Mouse (Mus musculus) embryo, embryonic 10 days (tissue): ENCODE data around the gene Cplx1.

Source experiments
- DNase-seq: peaks from one replicate; pipeline ENCODE4 v3.0.0-alpha.2; 2015; ENCODE audit warnings: low spot score

The Cplx1 gene

GRCm38 (mm10) chr5:108549489-108550206 is at the start of gene Cplx1:
Cplx1 (minus strand) TSS chr5:108550024.
- peak; percentile 87 for DNase-seq

GRCm38 (mm10) chr5:108581361-108581891 is 31.6 kb upstream of the Cplx1 start:
- no peak for DNase-seq

DNA sequence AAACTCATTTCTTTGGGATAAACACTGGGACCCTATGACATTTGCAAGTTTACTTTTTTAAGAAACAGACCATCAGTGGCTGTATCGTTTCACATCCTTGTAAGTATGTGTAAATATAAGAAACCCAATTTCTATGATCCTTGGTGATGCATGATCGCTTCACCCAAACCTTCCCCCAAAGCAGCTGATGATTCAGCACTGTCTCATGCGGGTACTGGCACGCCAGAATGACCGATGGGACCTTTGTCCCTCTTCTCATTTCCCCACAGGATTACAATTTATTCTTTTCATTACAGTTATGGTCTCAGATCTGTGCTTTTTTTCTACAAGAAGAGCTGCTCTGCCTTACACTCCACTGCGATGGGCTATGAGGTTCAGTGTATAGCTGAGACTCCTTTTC is 23.2 kb upstream of the Cplx1 start:
- no peak for DNase-seq

GRCm38 (mm10) chr5:108570991-108571390 is 21.2 kb upstream of the Cplx1 start:
- DNase-seq: no peak

DNA sequence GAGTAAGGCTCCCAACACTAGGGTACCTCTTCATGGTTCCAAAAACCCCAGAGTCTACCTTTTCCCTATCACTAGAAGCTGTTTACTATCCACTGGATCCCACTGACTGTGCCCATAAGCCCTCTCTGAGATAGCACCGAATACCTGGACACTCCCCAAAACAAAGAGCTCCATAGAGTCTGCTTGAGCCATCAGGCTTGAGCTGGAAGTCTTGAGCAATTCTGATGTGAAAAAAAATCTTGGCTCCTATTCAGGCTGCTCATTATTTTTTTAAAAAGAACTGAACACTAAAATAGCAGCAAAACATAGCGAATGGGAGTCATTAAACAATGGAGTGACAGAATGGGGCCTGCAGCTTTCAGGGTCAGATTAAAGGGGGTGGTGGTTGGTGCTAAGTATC is 17.3 kb upstream of the Cplx1 start:
- no peak for DNase-seq

DNA sequence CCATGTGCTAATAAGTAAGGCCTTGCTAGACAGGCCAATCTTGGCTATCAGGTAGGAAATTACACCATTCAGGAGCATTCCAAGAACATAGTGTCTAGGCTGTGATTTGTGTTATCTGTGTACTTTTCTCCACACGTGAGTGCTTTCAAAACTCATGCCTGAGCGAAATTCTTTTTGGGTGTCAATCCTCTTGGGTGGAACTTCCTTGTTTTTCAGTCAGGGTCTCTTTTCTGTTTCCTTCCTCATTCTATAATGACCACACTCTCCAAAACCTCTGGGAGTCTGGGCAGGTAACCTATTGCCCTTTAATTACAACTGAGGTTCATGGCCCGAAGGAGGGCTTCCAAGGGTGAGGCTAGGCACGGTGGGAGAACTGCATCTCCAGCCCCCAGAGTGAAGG is 16.7 kb upstream of the Cplx1 start:
- DNase-seq: no peak

GRCm38 (mm10) chr5:108565381-108565780 is 15.6 kb upstream of the Cplx1 start:
- DNase-seq: no peak

DNA sequence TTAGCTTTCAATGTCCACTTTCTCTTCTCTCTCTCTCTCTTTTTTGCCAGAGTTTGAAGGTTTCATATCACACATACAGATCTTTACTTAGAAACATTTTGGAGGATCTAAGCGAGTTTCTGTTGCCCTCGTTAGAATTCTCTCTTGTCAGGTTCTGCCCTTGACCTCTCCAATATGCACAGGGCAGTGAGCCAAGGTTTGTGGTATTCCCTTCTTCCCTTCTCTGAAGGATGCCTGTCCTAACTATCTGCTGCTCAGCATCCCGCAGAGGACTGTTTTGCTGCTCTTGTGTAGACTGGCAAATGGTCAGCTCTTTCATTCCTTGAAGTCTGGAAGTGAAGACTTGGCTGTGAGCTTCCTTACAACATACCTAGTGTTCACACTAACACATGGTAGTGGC is 14.5 kb upstream of the Cplx1 start:
- no peak for DNase-seq

- DNase-seq: no peak
These were observed 12.7 kb upstream of the Cplx1 start for GRCm38 (mm10) chr5:108562483-108562882.

DNA sequence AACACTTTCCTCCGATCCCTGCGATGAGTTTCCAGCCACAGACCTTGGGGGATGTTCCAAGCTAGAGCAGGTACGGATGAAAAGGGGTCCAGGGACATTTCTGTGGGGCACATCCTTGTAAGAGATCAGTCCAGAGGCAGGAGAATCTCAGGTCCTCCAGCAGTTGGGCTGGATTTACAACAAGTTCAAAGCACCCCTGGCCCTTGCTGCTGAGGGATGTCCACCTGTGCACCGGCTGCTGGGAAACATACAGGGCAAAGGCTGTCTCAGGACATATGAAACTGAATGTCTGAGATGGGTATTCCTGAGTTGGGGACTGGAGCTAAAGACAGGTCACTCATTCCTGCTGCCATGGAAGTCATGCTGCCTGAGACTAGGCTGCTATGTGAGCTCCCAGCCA is 7.2 kb upstream of the Cplx1 start:
- no peak for DNase-seq

DNA sequence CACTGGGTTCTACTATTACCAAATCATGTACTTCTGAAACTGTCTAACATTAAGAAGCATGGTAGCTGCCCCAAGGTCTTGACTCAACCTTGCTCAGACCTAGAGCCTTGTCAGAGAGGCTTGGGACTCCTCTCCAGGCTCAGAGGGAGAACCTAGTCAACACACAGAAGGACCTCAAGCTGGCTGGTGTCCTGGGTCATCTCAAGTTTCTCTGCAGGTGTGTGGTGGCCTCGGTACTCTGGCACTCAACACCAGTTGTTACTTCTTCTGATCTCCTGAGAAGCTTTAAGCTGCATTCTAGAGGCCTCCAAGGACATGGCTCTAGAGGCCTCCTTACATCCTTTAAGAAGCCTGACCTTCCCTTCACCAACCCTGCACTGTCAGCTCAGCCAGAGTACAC is 4.2 kb upstream of the Cplx1 start:
- no peak for DNase-seq

- DNase-seq: peak; percentile 10
These were observed 377 bp upstream of the Cplx1 start for GRCm38 (mm10) chr5:108550207-108550594.

DNA sequence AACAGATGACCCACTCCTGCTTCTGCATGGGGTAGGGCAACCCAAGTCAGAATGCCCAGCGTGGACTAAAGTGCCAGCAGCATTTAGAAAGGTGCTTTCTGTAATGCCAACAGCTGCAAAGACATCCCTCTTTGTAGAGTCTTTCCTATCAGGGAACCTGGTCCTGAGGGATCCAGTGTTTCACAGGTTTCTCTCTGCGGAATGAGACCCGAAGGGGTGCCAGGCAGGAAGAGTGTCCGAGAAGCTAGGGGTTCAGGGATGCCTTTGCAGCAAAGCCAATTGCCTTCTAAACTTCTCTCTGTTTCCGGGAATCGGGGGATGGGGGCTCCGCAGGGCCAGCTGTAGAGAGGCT is 711 bp downstream of the Cplx1 start:
- no peak for DNase-seq

- DNase-seq: no peak
These were observed 2.2 kb downstream of the Cplx1 start for GRCm38 (mm10) chr5:108547636-108548035.

DNA sequence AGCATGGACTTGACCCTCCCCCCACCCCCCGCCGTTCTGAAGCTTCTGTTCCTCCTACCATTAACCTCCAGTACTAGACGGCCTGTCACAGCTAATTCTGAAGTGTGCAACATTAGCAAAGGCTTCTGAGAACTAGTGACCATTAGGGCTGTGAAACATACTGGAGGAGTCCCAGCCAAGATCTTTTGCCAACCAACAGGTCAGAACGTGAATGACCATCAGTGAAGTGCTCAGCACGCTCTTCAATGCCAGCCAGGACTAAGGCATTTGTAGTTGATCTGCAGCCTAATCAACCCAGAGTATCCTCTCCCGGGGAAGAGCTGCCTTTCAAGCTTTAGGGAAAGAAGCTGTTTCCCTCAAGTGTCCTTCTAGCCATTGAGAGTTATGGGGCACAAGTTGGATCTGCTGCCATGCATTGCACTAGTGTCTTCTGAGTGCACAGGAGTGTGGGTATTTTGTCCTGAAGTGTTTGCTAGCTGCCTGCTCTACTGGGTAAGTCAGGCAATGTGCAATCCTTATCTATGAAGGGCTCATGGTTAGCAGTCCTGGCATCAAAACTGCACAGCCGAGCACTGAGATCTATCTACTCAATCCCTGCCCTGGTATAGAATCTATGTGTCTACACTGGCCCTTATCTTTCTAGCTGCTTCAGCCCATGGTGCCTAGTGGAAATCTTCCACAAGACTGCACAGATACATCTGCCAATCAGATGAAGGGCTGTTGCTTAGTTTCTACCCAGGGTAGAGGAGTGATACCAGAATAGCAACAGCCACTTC is 6.1 kb downstream of the Cplx1 start:
- DNase-seq: no peak

GRCm38 (mm10) chr5:108534188-108534587 is 15.6 kb downstream of the Cplx1 start:
- DNase-seq: no peak

DNA sequence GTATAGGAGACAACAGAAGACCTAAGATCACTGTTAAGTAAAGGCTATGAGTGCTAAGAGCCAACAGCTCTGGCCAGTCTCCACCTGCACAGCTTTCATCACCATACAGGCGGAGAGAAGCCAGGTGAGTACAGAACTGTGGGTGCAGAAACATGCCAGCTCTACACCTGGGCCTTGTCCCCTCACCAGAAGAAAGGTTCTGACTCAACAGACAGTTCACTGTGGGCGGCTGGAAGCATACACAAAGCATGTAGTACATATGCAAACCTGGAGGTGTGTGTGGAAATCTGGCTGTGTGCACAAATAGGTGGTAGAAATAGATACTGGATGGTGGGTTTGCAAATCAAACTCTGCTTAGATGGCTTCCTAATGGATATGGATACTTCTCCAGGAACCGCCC is 27.2 kb downstream of the Cplx1 start:
- no peak for DNase-seq

DNA sequence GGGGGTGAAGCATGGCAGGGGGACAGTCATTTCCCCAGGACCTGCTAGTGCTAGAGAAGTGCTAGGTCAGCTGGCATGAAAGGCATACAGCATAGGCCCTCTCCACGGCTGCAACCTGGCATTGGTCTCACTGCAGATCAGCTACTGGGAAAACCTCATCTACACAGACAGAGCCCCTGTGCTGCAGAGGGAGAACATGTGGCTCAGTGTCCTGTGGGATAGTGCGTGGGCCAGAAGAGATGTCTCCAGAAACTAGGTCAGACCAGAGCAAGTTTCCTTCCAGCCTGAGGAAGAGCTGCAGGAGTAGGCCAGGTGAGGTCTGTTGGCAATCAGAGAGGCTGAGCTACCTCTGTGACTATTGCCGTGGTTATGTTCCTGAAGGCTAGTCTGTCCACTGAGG is 27.9 kb downstream of the Cplx1 start:
- no peak for DNase-seq

DNA sequence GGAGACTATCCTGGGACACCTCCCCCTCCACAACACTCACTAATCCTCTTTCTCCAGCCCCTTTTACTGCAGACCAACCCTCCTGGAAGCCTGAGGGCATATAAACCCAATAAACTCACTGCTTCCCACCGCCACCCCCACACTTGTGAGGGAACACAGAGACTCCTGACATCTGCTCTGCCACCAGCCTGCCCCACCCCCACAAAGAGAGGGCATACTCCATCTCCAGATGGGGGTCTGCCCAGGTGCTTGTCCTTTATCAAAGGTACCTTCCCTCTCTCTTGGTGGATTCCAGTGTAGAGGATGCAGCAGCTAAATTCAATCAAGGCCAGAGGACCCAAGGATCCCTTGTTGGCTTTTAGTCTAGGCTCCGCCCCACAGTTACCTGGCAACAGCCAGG is 28.8 kb downstream of the Cplx1 start:
- DNase-seq: no peak

DNA sequence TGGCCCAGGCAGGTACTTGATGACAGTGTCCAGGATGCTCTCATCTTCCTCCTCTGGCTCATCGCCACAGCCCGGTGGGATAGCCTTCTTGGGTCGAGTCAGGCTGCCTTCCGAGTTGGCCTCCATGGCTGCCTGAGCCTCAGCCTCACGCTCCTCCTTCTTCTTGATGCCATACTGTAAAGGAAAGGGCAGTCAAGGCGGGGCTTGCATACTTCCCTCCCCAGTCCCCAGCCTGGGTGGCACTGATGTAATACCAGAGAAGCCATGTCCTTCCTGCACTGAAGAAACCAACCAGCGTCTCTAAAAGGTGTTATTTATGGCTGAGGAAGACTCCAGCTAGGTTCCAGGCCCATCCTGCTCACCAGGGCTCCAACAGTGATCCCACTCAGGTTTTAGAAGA is 29.7 kb downstream of the Cplx1 start:
- no peak for DNase-seq

GRCm38 (mm10) chr5:108518951-108519350 is 30.9 kb downstream of the Cplx1 start:
- DNase-seq: no peak

GRCm38 (mm10) chr5:108518106-108518885 is 31.5 kb downstream of the Cplx1 start:
- DNase-seq: no peak

DNA sequence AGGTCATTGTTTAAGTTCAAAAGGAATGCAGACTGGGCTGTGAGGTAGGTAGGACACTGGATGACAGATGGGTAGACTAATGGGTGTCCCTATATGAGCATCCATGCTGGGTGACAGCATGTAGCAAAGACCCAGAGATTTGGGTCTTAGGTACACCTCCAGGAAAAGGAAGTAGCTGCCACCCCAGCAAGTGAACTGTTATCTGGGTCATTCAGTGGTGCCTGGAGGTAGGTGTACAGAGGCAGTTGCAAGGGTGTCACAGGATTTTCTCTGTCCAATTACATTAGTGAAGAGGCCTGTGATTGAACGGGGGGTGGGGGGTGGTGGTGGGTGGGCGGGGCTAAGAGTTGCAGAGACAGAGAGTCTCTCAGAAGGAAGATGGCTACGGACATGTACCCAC is 33.2 kb downstream of the Cplx1 start:
- DNase-seq: no peak
